Mouse (Mus musculus): Measurements from ENCODE around the gene Ssbp3. TPM values are rescaled to one million over a fixed set of nuclear protein-coding genes. Genes with fewer than 3 reads are reported as not detected.

The Ssbp3 gene
- total RNA-seq, 2 experiments from 2014 or later, result 158 to 189 TPM

DNA sequence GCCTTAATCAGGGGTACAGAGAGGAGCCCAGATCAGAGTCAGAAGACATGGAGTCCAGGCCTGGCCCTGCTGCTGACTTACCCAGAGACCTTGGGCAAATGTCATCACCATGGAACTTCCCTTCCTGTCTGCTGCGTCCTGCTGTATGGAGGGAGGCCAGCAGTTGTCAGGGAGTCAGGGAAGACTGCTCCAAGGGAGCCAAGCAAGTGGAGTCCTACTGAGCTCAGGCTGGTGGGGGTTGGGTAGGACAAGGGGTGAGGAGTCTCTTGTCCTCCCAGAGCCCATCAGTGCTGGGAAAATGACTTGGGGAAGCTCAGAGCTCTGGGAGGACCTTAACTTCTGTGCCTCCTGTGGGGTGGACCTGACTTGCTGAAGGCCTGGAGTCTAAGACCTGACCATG lies 173.8 kb downstream of the Ssbp3 start:
- peak in 1 of 2 experiments; percentile 23 for DNase-seq (ENCODE audit: low spot score in 2 of 2)

DNA sequence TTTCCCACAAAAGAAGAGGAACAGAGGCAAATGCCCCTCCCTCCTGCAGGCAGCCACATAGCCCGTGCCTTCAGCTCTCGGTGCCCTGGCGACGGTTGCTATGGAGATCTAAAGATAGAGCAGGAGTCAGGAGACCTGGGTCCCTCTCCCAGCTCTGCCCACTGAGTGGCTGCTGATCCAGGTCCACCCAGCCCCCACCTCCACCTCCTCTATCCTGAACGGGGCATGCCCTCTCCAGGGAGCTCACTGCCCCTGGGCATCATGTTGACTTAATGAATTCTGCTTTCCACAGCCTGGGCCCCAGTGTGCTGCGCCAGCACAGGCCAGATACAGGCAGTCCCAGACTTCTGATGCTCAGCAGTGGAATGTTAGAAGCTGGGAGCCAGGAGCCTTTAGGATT lies 174.4 kb downstream of the Ssbp3 start:
- DNase-seq (ENCODE audit: low spot score in 2 of 2), result peak; percentile 77 to 84

DNA sequence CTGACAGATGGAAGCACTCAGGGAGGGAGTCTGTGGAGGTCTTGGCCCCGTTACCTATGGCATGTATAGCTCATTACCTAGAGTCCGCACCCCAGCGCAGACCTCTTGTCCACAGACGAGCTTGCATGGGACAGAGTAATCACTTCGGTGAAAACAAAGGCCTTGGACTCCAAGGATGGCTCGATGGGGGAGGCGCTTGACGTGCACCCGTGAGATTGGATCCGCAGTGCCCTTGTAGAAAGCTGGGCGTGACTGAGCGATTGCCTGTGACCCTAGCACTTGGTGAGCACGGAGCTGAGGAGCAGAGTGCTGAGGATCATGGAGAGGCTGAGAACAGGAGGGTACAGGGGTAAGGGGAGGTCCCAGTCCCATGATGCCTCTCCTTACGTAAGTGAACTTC lies 181.2 kb downstream of the Ssbp3 start:
- DNase-seq (ENCODE audit: low spot score in 2 of 2), result no peak

DNA sequence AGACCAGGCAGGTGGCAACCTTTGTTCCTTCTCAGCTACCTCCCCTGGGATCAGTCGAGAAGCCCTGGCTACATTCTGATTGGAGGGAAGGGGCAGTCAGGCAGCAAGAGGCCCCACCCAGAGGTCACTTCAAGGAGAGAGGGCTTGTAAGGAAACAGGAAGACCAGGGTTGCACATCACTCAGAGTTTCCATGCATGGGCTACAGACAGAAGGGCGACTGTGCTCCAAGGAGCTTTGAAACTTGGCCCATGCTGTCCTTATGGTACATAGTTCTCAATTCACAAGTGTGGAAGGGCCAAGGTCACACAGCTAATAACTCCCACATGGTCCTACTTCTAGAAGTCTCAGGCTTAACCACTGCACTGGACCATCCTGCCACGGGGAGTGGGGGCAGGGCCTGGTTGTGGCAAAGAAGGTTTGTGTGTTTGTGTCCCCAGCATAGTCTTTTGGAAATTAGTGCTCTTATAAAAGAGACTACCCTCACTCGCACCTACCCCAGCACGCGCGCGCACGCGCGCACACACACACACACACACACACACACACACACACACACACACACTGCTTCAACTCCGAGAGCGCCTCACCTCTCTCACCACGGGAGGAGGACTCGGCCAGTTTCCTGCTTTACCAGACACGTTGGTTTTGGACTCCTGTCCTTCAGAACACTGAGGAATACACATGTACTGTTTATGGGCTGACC lies 184.1 kb downstream of the Ssbp3 start:
- no peak for DNase-seq (ENCODE audit: low spot score in 2 of 2)

DNA sequence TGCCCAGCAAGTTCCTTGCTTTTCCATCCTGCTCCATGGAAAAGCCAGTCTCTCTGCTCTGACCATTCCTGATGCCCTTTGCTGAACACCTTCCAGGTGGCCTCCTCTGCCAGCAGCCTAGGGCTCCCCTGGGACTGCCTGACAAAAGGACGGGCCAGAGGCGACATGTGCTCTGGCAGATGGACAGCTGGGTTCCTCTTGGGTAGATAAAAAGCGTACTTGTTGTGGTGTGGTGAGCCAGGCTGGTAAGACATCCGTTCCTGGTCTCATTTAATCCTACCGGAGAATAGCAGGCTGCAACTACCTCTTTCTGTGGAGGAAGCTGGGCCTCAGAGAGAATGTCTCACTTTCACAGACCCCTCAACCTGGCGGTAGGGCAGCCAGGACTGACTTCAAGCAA lies 185.5 kb downstream of the Ssbp3 start:
- DNase-seq (ENCODE audit: low spot score in 2 of 2), result no peak

DNA sequence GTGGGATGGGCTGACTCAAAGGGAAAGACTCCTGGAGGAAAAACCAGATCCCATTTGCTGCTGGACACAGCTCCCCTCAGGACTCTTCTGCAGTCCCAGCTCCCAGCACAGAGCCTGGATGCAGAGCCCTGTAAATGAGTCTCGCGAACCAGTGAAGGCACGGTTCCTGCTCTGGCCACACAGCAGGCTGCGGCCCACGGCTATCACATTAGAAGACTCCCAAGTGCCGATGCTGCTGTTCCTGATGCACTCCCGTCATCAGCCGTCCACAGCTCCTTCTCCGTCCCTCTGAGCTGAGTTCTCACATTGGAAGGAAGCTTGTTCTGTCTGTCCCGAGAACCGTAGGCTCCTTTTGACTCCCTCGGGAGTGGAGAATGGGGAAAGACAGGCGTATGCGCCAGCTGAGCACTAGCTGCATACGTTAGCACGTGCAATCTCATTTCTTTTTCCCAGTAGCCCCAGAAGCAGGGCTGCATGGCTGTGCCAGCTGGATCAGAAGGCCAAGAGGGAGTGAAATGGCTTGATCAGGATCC lies 186.4 kb downstream of the Ssbp3 start, which contains the start of gene Cdcp2:
Gene Cdcp2 (plus strand): TSS at position 51 of the 533 bp plus-strand sequence.
- DNase-seq (ENCODE audit: low spot score in 2 of 2), result no peak

DNA sequence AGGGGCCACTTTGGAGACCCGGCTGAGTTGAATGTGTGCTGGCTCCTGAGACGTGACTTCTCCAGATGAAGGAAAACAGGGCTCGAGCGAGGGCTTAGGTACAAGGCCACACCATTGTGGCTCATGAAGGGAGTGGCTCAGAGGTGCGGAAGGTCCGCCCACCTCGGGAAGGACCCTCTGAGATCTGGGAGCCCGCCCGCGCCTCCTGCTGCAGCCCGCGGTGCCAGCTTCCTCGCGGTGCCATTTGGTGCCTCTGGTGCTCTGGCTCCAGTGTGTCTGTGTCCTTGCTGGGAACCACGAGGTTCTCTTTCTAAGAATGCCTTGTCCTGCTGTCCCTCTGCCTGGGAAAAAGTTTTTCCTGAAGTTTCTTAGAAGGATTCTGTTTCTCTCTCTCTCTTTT lies 187.4 kb downstream of the Ssbp3 start:
- DNase-seq (ENCODE audit: low spot score in 2 of 2), result no peak

DNA sequence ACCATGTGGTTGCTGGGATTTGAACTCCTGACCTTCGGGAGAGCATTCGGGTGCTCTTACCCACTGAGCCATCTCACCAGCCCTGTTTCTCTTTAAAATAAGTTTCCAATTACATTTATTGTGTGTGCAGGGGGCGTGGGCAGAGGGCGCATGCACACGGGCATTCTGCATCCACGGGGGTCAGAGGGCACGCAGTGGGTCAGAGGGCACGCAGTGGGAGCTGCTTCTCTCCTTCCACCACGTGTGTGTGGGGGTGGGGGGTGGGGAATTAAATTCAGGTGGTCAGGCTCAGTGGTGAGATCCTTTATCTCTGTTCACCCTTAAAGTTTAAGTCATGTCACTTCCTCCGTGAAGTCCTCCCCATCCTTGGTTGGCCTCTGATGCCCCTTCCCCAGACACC lies 187.9 kb downstream of the Ssbp3 start:
- DNase-seq (ENCODE audit: low spot score in 2 of 2), result no peak

DNA sequence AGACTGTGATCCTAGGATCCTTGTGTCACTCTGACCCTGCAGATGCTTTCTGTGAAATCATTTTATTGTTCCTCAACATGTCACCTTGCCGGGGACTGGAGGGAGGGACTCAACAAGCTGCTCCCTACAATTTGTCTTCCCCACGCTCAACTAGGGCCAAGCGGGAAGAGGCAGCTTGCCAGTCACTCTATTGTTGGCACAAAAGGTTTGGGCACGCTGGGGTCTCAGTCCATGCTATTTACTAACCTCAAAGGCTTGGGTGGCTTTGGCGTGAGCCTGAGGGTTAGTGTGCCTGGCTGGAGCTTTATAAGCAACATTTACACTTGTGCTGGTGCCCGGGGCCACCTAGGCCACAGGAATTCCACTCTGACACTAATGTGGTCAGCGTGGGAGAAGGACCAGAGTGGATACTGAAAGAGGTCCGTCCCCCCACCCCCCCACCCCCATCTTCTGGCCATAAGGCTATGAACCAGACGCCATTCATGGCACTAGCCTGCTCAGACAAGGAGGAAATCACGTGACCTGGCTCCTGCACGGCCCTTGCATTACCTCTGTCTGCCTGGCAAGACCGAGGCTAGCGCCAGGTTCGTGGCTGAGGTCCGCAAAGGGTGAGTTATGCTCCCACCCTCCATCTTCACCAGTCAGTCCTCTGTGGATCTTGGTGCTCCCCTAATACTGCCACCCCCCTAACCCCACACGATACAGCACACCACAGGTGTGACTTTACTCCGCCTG lies 188.5 kb downstream of the Ssbp3 start:
- no peak for DNase-seq (ENCODE audit: low spot score in 2 of 2)

Other genes with a start within 250 kb of the Ssbp3 start
- 10 to 100 TPM; 43.1 to 46.4 TPM for gene Ttc4, start 231.8 kb upstream of the Ssbp3 start, total RNA-seq (2021)
- 1 to 10 TPM; 4.1 to 5.0 TPM for gene Mroh7, start 179.8 kb upstream of the Ssbp3 start, total RNA-seq (2021)
- not detected for gene Fam151a, start 176.8 kb upstream of the Ssbp3 start, total RNA-seq (2021)
- gene Acot11, start 105.7 kb upstream of the Ssbp3 start, total RNA-seq (2021), result 10 to 100 TPM; 46.7 to 52.6 TPM
- 10 to 100 TPM; 56.7 to 58.7 TPM for gene Mrpl37, start 156.2 kb downstream of the Ssbp3 start, total RNA-seq (2021)
- gene Cyb5rl, start 156.3 kb downstream of the Ssbp3 start, total RNA-seq (2021), result 1 to 10 TPM; 7.8 TPM
- gene Cdcp2, start 186.2 kb downstream of the Ssbp3 start, total RNA-seq (2021), result not detected